Mouse (Mus musculus) kidney, postnatal 36 days (tissue): ENCODE measurements around the gene Trim2.

Experiments used
- DNase-seq, 2 experiments: peaks; one replicate each; pipeline ENCODE4 v3.0.0; 2021 to 2022; ENCODE audit warnings: mixed read lengths in 2 of 2

Trim2 gene

DNA sequence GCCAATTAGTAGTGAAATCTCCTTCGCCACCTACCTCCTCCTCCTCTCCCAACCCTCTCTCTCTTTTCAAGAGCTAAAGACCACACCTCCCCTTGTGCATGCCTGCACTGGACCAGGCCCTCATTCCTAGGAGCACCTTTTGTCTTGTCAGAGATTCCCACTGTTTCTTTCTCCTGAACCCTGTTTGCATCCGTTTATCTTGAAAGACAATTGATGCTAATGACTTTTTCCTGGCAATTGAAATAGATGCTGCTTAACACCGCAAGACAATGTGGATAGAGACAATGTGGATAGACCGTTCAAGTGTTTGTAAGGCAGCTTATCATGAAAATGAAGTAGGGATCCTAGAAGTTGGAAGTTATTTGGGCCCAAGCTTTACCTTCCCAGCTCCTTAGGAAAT lies 125.0 kb downstream of the Trim2 start:
- no peak for DNase-seq

DNA sequence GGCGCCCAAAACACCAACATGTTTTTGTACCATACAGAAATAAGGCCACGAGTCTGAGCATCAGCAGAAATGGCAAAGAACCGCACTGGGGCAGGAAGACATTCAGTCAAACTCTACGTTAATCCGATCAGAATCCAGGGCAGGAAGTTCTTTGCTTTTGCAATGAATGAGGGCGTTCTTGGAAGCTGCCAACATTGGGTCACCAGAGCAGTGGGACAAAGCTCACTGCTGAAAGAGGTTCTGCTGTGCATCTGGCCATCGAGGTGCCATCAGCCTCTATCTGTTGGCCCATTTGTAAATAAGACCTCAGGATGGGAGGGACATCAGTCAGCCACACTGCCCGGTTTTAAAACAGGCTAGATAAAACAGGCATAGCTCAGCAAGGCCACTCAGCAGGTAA lies 125.6 kb downstream of the Trim2 start:
- DNase-seq: peak in 1 of 2 experiments; percentile 16

DNA sequence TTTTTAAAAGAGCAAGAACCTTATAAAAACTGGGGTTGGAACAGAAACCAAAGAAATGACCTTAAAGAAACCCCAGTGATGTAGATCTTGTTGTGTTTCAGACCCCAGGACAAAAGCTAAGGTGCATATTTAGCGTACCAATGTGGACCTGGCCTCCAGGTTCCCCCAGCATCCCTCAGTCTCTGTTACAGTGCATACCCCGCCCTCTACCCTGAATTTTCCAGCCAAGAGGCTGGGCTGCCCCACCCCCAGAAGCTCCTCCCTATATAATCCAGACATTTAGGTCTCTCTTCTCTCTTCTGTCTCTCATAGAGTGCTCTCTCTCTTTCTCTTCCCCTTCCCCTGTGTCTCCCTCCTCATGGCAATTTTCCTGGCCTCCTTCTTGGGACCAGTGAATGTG lies 126.4 kb downstream of the Trim2 start:
- DNase-seq: no peak

DNA sequence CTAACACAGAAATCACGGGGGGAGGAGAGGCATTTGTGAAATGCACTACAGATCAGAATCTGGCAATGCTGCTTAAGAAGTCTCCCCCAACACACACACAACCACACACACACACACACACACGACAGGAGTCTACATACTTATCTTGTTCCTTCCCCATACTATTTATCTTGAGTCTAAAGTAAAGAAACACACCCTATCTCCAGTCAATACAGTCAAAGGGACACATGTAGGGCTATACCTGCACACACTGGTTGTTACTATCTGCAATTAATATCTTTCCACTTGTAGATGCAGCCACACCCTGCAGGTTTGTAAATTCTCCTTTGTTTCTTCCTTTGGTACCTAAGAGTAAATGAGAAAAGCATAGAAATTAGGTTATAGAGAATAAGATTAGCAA lies 128.8 kb downstream of the Trim2 start:
- no peak for DNase-seq

DNA sequence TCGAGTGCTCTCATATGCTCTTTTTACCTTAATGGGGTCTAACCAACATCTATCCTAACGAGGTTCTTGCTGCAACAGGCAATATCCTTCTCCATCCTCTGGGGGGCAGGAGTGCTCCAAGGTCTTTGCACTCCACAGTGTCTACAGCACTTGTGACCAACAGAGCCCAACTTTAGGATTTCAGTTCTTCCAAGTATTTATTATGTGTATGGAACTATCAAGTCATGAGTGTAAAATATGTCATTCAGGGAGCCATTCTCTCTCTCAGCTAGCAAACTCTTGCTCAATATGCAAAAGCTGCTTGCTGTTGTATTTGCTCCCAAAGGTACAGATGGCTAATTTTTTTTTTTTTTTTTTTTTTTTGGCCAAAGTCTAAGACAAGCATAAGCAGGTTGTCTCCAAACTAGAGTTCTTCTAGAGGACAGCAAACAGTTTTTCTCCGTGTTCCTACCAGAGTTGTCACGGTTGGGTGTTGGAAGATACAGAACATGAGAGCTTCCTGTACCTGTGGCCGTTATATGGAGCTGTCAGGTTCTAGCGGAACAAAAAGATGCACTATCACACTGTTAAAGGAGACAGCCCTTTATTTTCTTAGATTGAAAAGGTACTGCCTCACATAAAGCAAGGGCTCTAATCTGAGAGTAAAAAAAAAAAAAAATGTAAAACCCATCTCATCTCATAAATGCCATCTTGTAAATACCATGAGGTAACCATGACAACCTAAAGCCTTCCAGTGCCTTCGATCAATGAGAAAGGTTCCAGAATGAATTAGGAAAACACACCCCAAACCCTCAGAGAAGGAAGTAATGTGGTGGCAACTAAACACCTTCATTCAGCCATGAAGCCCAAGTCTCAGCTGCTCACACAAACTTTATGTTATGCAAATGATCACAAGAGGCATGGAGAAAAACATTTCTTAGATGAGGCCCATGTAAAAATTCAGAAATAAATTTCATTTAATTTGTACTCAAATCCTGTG lies 131.1 kb downstream of the Trim2 start:
- peak; percentile 80 to 90 for DNase-seq

DNA sequence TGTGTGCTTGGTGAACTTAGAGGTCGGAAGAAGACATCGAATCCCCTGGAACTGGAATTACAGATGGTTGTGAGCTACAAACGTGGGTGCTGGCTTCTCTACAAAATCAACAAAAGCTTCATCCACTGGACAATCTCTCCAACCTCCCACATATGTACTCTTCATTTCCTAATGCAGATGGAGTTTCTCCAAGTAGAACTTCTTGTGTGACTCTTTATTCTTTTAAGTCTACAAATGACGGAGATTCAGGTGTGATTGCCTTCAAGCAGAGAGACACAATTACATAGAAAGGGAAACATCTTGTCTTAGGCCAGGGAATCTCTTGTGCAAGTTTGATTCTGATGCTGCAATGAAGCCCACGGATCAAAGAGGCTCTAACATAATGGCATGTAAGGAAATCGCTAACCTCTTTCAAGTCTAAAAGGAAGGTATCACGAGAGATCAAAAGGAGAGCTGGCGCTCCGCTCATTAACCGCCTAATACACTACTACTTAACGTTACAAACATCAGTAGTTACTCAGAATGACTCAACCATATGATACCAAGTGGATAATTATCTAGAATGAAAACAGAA lies 133.0 kb downstream of the Trim2 start, which contains the start of gene Gm6525:
Gene Gm6525 (plus strand): TSS at position 524 of the 574 bp plus-strand sequence.
- DNase-seq: no peak

DNA sequence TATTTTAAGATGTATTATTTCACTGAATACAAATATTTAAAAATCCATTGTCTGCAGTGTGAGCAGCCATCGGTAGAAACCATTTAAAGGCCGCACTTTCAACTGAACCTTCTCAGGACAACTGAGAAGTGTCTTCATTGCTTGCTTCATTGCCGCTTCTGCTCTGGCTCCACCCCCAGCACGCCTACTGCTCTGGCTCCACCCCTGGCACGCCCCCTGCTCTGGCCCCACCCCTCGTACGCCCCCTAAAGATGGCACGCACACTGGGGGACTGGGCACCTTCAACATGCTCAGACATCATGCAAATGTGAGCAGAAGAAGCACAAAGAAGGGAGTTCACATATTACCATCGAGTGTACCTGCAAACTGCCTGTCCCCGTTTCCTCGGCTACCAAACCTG lies 134.3 kb downstream of the Trim2 start:
- no peak for DNase-seq

DNA sequence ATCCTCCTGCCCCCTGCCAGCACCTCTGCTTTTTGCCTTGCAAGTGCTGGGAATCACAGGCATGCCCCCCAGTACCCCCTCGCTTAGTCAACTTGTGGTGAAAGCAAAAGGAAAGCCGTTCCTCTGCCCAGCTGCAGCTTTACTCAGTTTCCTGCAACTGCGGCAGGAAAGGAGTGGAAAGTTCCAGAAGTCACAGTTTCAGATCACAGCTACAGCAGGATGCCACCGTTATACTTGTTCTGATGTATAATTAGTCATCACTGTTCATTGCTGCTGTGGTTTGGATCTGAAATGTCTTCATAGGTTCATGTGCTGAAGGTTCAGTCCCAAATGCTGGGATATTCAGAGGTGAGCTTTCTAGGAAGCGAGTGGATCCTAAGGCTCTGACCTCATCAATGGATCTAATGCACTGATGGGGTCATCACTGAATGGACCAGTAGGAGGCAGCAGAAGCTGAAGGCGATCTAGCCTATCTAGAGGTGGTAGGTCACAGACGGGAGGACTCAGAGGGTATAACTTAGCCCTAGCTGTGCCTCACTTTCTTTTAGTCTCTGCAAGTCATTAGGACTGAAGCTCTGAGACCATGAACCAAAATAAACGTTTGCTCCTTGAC lies 137.2 kb downstream of the Trim2 start:
- no peak for DNase-seq

DNA sequence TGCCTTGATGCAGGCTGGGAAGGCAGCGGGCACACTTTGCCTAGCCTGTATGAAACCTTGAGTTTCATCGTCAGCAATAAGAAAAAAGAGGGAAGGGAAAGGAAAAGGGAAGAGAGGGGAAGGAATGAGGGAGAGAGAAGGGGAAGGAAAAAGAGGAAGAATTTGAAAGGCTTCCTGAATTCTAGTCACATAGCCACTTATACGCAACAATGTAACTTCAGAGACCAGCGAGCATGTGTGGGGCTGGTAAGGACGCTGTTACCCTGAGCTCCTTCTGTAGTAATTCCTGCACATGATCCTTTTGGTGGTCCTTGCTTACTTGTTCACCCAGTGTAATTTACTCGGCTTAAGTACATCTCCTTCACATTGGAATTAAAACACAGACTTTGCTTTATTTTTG lies 137.7 kb downstream of the Trim2 start:
- DNase-seq: no peak

DNA sequence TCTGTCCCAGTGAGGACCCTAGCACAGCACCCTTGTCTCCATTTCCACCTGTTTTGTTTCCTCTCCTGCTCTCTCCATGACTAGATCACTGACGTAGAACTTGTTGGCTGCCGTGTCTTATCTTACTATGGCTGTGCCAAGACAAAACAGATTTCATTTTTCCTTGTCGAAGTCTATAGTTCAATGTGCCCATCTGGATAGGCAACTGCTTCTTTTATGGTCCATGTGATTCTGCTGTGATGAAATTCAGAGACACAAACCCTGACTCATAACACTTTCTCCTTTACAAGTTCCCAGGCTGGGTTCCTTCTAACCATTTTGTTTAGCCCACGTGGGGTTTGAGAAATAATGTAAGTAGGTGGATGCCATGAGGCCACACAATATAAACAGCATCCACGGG lies 140.6 kb downstream of the Trim2 start:
- DNase-seq: no peak

DNA sequence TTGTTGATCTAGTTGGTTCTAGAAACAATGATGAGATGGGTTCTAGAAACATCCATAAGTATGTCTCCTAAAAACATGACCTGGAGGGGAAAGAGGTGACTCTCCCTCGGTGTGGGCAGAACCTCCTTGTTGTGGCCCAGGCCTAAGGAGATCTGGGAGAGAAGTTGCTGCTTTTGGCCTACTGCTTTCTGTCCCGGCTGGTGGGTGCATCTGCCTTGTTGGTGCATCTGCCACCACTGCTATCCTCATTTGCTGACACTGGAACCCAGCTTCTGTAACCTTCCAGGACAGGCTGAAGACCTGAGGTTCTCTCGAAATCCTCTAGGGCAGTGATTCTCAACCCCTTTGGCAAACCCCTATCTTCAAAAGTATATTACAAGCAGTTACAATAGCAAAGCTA lies 141.3 kb downstream of the Trim2 start:
- no peak for DNase-seq

DNA sequence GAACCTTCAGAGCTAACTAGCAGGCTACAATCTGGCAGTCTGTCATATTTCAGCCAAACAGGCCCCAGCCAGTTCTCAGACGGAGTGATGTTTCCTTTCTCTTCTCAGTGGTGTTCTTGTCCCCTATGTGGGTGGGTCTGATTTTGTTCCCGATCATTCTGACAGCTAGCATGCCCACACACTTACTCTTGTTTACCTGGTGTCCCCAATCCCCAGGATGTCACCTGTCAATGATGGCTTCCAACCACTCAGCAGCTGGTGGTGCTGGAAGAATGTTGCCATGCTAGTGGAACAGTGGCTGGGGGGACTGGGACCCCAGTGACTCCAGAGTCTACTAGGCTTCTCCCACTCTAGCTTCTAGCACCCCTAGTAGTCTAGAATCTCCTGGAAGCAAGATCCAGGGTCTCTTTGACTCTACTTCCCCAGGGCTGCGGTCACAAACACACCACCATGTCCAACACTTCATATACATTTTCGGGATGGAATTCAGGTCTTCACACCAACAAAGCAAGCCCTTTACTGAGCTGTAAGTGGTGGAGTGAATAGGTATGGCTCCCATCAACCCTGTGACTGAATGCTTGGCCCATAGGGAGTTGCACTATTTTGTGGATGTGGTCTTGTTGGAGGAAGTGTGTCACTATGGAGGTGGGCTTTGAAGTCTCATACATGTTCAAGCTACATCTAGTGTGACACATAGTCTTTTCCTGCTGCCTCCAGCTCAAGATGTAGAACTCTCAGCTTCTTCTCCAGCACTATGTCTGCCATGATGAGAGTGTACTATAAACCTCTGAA lies 148.9 kb downstream of the Trim2 start:
- DNase-seq: no peak

DNA sequence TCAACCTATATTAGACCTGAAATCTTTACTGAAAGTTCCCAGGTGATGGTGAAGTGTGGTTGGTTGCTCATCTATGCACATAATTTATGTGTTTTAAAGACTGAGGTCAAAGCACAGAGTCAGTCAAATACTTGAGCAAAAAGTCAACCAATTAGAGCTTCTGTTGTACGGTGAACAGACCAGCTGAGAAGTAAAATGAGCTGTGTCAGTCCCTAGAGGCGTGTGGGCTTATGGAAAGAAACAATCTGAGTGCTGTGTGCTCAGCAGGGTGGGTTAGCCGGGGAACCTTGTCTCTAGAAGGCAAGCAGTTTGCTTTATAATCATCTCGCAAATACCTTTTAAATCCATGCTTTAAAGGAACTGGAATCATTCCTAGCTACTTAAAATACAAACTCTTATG lies 149.7 kb downstream of the Trim2 start:
- no peak for DNase-seq

DNA sequence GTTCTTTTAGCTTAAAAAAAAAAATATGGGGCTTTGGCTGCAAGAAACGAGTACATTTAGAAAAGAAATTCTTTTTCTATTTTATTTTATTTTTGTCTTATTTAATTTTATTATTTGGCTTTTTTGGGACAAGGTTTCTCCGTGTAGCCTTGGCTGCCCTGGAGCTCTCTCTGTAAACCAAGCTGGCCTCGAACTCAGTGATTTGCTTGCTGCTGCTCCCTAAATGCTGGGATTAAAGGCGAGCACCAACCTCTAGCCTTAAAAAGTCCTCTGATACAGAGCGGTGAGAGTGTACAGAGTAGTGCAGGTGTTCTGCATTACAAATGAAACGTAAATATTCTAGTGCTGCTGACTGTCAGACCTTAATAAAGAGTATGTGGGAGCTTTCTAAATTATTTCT lies 150.6 kb downstream of the Trim2 start:
- DNase-seq: no peak

DNA sequence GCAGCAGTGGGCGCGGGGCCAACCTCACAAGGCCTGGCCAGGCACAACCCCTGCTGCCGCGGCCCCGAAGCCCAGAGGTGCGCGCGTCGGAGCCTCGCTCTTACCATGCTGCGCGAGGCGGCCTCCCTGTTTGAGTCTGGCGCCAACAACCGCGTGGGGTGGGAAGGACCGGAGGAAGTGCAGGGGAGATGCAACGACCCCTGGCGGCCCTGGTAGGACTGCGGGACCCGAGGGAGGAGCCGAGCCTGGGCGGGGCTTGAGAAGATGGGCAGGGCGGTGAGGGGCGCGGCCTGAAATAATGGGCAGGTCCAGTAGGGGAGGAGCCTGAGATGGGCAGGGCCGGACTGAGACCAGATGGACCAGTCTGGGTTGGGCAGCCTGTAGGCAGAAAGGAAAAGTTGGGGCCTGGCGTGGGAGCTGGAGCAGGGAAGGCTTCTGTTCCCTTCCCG lies 151.1 kb downstream of the Trim2 start, which contains the start of gene Mnd1:
Gene Mnd1 (minus strand): TSS at position 229 of the 449 bp plus-strand sequence.
- peak; percentile 98 to 99 for DNase-seq

DNA sequence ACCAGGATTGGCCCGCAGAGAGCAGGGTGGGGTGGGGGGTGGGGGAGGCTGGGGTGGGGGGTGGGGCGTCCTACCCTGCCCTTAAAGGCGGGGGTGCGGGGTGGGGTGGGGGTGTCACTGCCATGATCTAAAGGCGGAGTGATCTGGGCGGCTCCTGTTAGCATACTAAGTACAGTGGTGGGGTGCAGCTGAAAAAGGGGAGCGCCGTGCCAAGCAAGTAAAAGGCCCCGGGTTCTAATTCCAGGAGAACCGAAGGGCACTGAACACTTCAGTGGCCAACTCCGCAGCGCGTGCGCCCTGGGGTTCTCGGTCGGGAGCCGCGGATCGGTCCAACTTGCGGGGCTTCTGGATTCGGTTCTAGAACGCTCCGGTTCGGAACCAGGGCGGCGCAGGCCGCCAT lies 151.5 kb downstream of the Trim2 start:
- DNase-seq: no peak

DNA sequence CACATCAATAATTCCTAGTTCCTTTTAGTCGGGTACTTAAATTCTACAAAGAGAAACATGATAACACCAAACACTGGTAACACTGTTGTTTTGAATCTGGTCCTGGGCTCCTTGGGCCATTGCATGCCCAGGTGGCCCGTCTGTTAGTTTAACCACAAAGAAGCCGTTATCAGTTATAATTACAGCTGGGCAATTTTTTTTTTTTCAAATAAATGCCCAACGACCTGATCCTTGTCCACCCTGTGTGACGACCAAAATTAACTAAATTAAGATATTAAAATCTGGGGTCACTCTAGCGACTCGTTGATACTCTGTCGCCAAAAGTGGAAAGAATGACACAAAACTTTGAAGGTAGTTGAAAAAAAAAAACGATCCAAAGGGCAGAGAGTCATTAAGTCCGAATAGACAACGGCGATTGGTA lies 151.9 kb downstream of the Trim2 start:
- DNase-seq: no peak

DNA sequence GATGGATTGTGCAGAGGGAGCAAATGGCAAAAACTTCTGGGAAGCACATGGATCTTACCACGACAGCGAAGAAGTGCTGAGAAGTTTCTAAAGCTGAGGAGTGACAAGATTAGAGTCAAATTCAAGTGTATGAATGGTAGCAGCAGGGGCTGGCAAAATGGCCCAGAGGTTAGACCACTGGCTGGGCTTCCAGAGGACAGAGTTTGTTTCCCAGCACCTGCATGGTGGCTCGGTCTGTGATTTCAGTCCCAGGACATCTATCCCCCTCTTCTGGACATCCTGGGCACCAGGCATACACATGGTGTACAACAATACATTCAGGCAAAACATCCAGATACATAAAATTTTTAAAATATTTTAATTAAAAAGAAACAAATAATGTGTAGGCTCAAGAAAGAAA lies 156.8 kb downstream of the Trim2 start:
- no peak for DNase-seq

DNA sequence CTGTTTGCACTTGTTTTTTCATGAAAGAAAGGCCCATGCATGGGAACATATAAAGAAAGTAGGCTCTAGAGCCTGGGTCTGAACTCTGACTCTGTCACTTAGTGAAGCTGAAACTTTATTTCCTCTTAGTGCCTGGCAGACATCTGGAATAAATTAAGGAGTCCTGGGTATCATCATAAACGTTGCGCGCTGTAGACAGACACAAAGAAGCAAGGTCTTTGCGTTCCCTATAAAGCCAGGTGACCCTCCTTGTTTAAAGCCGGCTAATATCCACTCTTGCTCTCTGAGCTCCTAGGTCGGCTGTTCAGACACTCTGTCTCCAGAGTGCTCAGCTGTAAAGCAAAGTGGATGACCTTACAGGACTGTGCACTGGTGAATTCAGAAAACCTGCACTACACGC lies 165.7 kb downstream of the Trim2 start:
- DNase-seq: no peak

DNA sequence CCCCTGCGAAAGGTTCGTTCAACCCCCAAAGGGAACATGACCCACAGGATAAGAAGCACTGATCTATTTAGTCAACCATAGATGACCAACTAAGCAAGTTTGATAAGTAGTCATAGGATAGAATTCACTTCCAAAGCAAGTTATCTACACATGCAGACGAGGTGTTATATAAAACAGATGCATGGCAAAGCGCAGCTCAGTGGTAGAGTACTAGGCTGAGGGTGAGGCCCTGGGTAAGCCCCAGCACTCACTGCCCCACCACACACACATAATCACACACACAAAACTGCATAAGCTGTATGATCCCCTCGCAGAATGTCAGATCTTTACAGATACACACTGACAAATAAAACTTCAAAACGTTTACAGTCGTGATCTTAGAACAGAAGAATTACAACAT lies 170.2 kb downstream of the Trim2 start:
- DNase-seq: no peak

DNA sequence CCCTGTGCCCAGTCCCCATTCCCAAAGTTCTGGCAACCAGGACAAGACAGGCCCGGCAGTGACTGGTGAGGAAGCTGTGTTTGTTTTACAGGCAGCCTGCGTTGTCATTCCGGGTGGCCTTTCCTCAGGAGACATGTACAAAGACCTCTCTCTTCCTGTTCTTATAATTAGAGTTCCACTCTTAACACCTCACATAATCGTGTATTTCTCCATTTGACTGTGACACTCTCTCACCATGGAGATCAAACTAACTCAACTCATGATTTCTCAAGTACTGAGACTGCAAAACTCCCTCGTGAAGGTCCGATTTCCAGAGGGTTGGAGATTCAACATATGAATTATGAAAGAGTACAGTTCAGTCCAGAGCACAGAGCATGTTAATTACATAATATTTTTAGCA lies 170.7 kb downstream of the Trim2 start:
- DNase-seq: no peak

DNA sequence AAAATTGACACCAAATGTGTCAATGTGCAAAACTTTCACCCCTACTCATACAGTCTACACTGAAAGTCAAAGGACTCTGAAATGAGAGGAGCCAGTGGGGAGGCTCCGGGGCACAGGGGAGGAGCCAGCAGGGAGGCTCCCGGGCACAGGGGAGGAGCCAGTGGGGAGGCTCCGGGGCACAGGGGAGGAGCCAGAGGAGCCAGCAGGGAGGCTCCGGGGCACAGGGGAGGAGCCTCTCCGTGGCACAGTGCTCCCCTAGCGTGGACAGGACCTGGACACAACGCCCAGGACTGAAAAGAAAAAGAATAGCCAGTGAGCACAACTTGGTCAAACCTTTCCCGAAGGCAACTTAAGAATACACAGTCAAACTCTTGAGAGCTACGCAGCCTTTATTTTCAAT lies 171.3 kb downstream of the Trim2 start:
- peak; percentile 42 to 66 for DNase-seq

DNA sequence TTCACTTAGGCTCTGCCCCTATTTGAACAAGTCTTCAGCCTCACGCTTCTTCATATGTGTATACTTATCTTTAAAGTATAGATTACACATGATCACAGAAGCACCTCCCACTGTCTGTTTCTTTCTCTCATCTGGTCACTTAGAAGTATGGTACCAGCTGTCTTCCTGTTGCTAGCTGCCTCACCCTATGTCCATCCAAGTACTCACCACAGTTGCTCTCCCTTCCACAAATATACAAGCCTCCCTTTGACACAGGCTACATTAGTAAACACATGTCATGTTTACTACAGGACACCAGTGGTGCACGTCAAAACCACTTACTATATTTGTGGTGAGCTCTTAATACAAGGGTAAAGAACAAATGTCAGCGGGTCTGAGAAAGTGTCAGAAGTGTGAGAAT lies 175.3 kb downstream of the Trim2 start:
- DNase-seq: no peak
